Mouse (Mus musculus) monocyte, adult 5-6 weeks (primary cell): ENCODE data around the gene Gclm. TPM values are rescaled to one million over a fixed set of nuclear protein-coding genes. Genes with fewer than 3 reads are reported as not detected.
"Not testable (repeated sequence)": the region's sequence is repeated elsewhere in the genome, so short reads cannot be mapped to it uniquely, and the experiment has no call there.

Experiments used
- ATAC-seq: fragments of 153-309, 156-312 bp; replicated peaks from 2 replicates; pipeline ENCODE4 v1.8.0; 2017; ENCODE audit warnings: mild to moderate bottlenecking; ENCODE audit not compliant: low TSS enrichment, insufficient number of reproducible peaks, severe bottlenecking, poor library complexity, low FRiP score
- total RNA-seq: library from RNA; stranded (forward); fragments of 200-1000, 200-491, 200-594 nt; gene quantifications from 3 replicates; pipeline ENCODE4 v1.2.3, GENCODE M21; 2017

The Gclm gene
- total RNA-seq, 1 experiment from 2014 or later, result 18.5 TPM

DNA sequence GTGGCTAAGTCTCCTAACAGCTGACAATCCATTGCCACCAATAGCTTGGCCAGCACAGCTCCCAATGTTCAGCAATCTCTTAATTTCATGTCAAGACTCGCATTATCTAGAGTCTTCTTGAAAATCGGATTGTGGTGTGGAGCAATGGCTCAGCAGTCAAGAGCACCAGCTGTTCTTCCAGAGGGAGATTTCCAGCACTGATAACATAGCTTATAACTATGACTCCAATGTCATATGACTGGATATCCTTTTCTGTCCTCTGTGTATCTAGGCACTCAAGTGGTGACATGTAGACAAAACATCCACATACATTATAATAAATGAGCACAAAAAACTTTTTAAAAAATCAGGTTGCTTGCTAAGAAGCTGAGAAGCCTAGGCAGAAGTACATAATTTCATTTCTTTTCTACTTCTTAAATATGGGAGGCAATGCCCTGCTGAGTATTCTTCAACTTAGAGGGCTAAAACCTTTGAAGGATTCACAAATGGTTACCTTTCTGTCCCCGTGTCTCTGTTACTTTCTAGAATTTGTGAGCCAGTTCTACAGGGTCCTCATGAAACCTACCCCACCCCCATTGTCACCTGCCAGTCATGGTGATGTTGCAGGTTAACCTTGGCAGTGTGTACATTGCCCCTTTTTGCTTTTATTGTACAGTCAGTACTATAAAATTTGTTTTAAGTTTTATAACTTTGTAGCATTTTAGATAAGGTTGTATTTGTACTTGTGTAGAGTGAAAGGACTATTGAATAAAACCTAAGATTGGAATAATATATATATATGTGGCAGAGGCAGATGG is 23.9 kb upstream of the Gclm start:
- ATAC-seq, result no peak

DNA sequence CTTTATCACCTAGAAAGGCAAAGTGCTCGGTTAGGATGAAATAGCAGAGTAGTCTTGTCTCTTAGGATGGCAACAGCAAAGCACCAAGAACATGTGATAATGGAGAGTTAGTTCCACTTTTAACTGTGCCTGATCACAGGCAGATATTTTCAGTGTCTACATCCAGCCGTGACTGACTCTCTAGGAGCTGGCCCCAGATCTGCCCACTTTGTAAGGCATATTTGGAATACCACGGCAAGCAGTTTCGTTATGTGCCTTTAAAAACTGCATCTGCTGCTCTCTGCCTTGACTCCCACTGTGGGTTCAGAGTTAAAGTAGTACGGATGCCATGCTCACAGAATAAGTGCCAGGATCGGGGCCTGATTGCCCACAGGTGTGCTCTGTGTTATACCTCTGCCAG is 18.4 kb upstream of the Gclm start:
- not testable (repeated sequence) for ATAC-seq

DNA sequence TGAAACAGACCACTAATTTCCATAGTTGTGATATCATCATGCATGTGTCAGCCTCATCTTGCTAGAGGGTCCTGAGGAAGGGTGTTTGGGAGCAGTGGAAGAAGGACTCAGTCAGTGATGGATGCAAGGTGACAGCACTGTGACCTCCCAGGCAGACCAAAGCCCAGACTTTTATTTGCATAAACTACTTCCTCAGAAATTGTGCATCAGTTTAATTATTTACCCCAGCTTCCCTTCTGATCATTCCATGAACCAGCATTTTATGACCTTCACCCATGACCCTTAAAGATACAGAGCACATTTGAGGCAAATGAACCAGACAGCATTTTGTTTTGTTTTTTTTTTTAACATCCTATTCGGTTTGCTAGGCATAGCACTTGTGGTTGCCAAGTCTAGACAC is 9.6 kb upstream of the Gclm start:
- ATAC-seq, result no peak

DNA sequence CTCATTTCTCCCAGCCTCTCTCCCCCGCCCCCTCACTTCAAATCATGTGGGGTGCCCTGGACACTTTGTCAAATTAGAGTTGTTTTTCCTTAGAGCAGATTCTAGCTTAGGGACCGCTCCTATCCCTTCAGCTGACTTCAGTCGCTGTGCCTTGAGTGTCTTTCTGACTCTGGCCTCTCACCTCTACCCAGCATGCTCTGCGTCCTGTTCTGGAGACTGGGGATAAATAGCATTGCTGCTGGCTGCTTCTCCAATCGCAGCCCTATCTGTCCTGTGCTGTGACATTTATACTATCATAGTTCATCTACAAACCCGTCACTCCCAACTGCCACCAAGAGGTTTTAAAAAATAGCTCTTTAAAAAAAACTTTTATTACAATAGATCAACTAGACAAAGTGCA is 2.5 kb upstream of the Gclm start:
- ATAC-seq, result no peak

DNA sequence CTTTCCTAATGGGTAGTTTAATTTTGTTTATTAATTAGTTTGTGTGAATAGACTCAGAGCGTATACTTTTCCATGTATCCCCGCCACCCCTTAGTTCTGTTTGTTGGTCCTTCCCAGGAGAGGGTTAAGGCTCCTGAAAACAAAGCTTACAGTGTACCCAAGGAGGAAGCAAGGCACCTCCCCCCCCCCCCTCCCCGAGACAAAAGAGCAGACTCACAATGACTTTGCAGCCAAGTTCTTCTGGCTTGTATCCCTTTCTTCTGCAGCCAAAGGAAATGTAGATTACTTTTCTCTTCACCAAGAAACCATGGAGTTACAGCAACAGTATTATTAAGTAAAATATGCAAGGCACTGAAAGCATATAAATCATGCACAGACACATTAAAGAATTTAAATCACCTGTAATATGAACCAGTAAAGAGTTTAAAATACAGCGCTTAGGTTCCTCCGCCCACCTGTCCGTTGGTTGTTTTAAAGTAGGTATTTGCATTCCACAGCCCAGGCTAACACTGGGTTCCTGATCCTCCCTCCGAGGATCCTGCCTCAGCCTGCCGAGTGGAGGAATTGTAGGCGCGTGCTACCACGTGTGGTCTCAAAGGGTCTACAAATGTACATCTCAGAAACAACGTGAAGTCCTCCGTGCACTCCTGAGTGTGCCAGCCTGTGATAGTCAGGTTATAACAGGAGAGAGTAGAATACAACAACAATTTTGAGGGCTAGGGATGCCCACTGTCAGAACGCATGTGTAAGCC is 1.8 kb upstream of the Gclm start:
- ATAC-seq, result no peak

DNA sequence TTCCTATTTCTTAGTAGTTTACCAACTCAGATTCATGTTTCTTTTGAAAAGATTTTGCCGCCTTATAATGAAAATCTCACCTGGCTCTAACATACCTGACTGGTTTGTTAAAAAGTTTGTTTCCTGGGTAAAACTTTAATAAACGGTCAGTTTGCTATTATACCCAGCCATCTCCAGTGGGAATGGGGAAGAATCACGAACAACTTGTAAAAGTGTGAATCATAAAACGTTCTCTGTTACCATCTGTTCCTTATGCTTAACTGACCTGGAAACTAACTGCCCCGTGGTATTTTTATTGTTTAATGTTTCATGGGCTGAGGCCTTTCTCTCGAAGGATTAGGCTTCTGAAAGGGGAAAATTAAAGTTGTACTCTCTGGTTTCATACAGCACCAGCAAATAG is 598 bp upstream of the Gclm start:
- no peak for ATAC-seq

DNA sequence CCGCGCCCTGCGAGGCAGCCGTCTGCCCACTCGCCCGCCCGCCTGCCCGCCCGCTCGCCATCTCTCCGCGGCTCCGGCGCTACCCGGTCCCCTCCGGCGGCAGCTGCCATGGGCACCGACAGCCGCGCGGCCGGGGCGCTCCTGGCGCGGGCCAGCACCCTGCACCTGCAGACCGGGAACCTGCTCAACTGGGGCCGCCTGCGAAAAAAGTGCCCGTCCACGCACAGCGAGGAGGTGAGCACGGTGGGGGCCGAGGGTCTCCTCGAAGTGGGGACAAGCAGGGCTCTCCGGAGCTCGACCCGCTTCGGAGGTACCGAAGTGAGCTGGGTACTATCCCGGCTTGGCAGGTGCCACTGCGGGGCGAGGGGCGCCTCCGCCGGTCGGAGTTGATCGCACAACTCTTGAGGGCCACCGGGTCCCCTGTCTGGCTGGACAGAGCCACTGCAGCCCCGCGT is 548 bp downstream of the Gclm start:
- peak; percentile 32 for ATAC-seq

DNA sequence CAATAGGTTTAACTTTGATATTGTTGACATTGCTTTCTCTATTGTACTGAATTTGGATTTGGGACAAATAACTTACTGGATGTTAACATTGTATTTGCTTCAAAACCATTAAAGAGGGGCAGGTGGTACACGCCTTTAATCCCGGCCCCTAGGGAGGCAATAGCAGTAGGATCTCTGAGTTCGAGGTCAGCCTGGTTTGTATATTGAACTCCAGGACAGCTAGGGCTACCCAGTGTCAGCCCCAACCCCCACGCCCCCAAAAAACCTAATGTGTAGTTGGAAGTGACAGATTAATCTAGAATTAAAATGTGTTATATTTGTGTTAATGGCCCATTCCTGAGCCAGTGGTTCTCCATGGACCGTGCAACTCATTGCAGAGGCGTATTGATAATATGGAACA is 1.0 kb downstream of the Gclm start:
- no peak for ATAC-seq

DNA sequence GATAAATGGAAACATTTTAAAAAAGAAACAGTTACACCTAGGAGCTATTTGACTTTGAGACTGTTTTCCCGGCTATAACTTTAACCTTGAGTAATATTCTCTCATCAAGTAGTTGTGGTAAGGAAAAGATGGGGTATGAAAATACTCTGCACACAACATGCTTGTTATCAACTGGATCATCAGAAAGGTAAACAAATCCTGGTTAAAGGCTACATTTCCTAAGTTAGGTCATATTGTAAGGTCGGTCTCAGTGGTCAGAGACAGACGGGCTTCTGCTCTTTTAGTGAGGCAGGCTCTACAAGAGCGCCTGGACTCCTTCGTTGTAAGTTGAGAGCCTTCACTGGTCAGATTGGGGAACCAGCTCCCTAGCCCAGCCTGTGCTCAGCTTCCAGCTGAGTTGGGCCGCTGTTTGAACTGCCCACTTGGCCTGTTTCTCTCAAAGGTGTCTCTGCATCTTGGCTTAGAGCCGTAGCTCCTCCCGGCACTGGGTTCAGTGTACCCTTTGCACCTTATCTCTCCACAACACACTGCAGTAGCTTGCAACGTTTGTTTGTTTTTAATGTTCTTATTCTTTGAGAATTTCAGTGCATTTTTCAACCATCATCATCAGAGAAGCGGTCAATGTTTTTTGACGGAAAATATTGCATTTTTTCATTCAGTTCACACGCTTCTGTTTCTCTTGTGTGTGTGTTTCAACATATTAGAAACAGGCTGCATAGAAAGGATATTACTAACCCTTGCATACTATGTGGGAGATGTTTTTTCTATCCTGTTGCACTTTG is 1.8 kb downstream of the Gclm start:
- ATAC-seq, result no peak

DNA sequence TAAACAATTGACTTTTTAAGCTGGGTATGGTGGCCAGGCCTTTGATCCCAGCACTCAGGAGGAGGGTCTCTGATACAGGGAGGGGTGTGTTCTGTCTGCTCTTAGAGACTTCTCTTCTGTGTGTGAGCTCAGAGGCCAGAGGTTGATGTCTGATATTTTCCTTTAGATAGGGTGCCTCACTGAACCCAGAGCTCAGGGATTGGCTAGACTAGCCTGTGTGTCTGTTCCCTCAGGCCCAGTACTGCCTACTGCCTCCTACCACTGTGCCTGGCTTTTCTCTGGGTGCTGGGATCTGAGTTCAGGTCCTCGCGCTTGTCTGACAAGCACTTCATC is 2.4 kb downstream of the Gclm start:
- ATAC-seq, result no peak

DNA sequence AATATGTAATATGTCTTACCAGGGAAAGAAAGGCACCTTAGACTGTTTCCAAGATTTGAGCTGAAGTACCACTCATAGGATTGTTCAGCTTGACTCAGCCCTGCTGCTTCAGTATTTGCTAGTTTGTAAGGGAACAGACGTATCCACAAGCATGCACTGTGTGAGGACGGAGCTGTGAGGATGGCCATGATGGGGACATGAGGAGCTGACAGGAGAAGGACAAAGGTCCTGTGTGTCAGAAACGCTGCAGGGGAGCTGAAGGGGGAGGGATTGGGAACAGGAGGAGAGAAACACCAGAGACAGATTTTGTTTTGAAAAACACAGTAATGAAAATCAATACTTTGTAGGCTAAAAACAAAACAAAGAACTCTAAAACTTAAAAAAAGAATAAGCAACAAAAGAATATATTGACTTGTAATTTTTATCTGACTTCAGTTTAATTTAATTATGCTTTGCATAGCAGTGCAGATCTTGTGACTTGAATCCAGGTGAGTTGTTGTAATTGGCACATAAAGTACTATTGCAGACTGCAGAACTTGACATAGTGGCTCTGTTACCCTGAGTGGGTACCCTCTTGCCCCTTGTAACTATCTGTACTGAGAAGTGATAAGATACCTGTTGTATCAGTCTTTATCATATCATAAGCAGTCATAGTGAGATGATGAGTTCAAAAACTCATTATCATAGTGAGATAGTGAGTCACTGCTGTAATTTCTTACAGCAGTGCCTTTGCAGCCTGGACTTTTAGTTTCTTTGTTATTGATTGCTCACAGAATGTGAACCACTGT is 7.3 kb downstream of the Gclm start:
- no peak for ATAC-seq

DNA sequence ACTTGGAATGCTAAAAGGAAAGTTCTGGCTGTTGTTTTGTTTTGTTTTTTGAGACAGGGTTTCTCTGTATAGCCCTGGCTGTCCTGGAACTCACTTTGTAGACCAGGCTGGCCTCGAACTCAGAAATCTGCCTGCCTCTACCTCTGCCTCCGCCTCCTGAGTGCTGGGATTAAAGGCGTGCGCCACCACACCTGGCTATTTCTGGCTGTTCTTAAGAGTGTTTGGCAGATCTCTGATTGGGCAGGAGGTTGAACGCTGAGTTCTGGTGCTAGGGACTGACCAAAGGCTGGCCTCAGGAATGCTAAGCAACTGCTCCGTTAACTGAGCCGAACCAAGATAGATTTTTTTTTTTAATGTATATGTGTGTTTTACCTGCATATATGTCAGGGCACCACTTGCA is 8.7 kb downstream of the Gclm start:
- not testable (repeated sequence) for ATAC-seq

DNA sequence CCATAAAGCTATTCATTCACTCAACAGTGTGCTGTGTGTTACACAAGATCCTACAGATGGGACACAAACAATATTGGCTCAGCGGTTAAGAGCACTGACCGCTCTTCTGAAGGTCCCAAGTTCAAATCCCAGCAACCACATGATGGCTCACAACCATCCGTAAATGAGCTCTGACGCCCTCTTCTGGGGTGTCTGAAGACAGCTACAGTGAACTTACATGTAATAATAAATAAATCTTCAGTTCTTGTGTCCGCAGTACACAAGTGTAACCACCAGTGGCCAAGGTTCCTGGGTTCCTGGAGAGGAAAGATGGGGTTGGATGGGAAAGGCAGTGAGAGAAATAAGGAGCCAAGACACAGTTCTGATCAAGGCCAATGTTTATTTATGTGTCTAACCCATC is 24.6 kb downstream of the Gclm start:
- ATAC-seq, result no peak

DNA sequence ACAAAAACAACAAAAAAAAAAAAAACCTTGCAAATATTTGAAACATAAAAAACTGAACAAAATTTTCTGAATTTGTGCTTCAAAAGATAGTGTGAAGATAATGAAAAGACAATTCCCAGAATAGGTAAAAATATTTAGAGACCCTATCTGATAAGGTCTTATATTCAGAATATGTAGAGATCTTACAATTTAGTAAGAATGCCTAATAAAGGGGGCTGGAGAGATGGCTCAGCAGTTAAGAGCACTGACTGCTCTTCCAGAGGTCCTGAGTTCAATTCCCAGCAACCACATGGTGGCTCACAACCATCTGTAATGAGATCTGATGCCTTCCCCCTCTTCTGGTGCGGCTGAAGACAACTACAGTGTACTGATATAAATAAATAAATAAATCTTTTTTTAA is 27.2 kb downstream of the Gclm start:
- ATAC-seq, result not testable (repeated sequence)

DNA sequence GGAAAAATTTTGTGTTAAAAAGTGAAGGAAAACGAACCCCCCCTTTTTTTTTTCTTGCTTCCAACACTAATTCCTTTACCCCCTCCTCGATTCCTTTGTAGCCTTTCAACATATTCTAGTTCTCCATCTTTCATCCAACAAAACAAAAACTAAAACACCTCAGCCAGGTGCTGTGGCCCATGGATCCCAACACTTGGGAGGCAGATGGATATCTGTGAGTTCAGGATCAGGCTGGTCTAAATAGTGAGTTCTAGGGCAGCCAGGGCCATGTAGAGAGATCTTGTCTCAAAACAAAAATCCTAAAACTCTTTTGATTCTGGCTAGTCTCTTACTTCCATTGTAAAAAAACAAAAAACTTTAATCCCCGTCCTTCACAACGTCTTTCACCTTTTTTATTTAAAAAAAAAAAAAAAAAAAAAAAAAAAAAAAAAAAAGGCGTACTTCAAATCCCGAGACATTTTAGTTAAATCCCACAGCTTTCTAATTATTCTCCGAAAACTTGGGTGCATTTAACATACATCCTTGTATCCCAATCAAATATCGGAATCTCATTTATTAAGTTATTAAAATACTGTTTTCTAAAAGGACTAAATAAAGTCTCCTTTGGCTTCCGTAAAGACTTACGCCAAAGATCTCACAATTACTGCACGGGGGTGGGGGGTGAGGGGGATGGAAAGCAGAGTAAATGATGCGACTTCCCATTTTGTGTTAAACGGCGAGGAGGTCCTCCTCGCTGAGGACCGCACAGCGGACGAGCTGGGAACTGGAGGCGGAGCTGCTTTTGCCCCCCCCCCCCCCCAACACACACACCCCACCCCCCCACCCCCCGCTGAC is 28.3 kb downstream of the Gclm start:
- no peak; the same call in 1 of the 2 replicates for ATAC-seq

DNA sequence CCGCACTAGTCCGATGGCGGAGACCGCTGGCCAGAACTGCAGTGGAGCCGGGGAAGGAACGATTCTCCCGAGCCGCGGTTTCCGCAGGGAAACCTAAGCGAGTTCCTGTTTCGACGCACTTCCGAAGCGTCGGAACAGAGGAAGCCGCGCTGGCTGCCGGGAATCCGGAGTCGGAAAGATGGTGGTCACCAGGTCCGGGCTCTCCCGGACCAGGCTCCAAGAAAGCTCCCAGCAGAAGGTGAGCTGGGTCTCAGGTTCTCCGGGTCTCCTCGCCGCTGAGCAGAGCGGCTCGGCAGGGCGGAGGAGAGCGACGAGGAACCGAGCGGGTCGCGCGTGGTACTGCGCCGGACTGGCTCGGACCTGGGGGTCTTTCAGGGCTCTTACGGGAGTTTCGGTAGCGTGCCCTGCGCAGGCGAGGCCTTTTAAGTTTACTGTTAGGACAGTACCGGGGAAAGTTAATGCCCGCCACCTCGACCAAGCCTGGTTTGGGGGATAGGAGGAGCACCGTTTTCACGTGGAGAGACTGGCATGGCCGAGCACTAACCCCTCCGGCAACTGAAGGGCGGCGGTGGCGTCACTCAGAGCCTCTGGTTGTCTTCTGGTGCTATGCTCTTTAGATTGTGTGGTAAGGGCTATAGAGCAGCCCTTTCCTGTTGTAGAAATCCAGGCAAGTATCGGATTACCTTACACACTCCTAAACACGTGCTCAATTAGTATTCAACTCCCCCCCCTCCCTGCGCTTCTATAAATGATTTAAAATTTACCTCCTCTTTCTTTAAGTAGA is 29.1 kb downstream of the Gclm start, which contains the start of gene Dnttip2:
Dnttip2 (plus strand) TSS at position 148 of the 784 bp plus-strand sequence.
- peak; percentile 94 for ATAC-seq

DNA sequence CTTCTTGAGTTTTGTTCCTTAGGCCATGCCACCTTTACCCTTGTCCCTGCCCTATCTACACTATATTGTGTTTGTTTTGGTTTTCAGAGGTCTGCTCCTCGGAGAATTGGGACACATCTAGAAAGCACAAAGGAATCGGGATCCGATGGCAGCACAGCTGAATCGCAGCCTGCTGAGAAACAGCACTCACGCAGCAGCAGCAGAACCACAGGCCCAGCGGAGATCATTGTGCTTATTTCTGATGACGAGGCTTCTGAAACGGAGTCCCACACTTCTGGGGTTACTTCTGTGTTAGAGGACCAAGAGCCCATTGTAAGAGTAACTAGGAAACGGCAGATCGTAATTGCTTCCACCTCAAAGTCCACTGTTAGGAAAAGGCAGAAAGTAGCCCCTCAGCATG is 29.8 kb downstream of the Gclm start:
- no peak for ATAC-seq
